Mouse (Mus musculus) urinary bladder, postnatal 36 days (tissue): Measurements from ENCODE around the gene Dpep1.
"Not testable (repeated sequence)": the region's sequence is repeated elsewhere in the genome, so short reads cannot be mapped to it uniquely, and the experiment has no call there.

Experiments
- DNase-seq, 2 experiments: peaks; one replicate each; pipeline ENCODE4 v3.0.0; 2022; ENCODE audit warnings: low spot score in 2 of 2, mixed read lengths in 1 of 2

Dpep1 gene

DNA sequence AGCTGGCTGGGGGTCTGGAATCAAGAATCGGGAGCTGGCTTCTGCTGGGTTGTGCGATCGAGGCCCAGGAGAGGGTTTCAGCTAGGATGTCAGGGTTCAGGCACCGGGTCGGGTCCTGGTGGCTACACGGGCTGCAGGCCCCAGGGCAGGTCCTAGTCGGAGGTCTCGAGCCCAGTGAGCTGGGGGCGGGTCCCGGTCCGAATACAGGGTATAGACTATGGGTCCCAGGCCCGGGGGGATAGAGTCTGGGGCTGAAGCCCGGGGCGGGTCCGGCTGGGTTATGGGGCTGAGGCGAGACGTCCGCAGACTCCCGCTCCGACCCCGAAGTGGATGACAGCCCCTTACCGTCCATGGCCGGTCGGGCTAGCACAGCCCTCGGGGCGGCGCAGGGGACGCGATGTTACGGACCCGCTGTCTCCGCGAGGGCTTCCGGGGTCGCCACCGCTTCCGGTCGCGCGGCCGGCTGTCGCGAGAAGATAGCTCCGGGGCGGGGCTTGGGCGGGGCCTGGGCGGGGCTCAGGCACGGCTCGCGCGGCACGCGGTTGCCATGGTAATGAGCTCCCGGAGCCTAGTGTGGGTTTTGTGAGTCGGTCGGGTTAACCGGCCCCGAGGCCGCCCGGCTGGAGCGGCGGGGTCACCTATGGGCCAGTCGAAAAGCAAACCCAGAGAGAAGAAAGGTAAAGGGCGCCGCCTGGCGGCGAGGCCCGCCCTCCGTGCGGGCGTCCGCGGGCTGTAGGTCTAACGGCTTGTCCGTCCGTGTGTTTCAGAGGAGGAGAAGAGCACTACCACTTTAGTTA lies 26.5 kb downstream of the Dpep1 start, which contains the start of the genes Chmp1a and Spata33:
Chmp1a (minus strand) TSS at position 443 of the 797 bp plus-strand sequence.
Spata33 (plus strand) TSS at position 512 of the 797 bp plus-strand sequence.
- peak; percentile 87 to 90 for DNase-seq

DNA sequence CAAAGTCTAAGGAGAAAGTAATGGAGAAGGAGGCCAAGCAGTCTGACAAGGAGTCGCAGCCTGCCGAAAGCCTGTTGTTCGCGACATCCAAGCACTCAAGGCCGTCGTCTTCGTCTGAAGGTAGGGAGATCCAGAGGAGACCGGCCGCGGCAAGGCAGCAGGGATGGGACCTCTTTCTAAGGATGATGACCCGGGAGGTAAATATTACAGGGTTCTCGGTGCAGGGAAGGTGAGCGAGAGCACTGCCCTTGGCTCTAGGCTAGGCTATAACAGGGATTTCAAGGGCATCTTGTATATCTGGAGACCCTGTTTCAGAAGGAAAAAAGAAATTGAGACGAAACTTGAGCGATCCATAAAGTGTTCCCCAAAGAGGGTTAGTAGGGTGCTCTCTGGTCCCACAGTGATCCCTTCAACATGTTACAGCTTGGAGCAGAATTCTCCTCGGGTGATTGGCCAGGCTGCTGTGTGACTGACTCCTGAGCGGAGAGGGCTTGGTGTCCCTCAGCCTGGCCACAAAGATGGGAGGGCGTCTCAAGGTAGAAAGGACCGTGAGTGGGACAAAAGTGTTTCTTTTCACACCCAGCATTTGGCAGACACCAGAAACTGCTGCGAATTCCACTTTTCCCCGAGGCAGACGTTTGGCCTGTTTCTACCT lies 27.2 kb downstream of the Dpep1 start:
- DNase-seq: no peak

DNA sequence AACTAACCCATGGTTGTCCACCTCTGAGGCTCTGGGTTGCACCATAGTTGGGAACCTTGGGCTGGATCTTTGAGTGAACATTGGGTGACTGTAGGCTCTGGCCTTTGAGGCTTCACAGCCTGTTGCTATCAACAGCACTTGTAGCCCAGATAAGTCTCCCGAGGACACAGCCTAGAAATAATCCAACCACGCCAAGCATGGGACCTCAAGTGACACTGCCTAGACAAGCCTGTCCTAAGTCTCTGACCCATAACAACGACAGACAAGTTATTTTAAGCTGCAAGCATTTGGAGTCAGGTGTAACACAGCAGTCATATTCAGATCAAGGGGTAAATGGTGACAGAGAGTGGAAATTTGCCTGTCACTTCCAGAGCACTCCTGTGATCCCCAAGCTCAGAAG lies 29.4 kb downstream of the Dpep1 start:
- DNase-seq: no peak

DNA sequence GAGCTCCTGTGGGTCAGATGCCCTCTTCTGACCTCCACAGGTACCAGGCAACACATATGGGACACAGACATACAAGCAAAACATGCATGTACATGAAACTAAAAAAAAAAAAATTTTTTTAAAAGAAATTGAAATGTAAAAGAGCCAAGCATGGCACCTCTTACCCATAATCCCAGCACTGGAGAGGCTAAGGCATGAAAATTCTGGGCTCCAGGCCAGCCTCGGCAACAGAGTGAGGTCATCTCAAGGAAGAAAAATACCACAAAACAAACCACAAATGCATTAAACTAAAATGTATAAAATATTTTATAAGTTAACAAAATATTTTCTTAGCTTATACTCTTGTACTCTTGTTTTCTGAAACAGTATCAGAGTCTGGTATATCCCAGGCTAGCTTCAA lies 34.9 kb downstream of the Dpep1 start:
- DNase-seq: no peak

DNA sequence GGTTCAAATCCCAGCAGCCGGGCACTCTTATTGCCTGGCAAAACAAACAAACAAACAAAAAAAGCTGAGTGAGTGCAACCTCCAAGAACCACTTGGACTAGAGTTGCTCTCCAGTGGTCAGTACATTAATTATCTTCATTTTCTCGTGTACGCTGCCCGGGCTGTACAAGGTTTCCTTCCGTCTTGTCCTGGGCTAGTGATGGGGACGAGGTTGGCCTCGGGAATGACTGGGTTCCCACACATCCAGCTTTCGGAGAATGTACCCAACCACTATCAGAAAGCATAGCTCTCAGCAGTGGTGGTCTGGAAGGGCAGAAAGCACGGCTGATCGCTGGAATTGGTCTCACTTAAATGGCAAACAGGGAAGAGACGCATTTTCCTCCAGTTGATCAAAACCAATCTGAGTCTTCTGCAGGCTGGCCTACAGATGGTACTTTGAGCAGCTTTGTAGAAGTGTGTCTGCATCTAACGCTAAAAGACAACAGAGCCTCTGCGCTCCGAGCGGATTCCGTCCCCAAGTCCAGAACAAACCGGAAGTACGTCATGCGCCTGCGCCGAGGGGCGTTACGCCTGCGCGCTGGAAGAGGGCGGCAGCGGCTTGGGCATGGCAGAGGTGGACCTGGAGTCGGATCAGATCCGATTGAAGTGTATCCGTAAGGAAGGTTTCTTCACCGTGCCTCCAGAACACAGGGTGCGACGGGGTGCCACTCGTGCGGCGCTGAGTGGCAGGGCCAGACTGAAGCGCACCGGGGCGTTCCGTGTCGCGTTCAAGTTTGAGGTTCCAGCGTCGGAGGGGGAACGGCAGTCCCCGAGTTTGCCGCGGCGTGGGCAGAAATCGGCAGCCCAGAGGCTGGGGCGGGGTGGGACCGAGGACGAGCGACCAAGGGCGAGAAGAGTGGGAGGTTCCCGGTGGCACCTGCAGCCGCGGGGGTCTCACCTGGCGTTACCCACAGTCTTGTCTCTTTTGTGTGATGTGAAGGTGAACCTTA lies 38.5 kb downstream of the Dpep1 start, which contains the start of gene Cdk10:
Cdk10 (plus strand) TSS at position 565 of the 989 bp plus-strand sequence.
- peak; percentile 91 to 95 for DNase-seq

DNA sequence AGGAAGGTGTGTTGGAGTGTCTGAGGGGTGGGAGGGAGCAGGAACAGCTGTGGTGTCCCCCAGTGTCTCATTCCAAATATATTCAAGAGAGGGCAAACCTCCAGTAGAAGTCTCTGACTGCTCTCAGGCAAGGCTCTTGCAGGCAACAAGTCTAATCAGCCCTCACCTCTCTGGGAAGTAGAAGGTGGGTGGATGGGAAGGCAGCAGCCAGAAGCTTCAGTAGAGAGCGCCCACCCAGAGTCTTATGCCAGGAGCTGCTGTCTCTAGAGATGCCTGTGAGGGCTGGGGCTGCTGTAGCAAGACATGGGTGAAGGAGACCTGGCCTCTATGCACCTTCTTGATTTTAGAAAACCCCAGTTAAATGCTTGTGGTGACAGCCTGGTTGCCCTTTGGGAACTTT lies 42.4 kb downstream of the Dpep1 start:
- no peak for DNase-seq

DNA sequence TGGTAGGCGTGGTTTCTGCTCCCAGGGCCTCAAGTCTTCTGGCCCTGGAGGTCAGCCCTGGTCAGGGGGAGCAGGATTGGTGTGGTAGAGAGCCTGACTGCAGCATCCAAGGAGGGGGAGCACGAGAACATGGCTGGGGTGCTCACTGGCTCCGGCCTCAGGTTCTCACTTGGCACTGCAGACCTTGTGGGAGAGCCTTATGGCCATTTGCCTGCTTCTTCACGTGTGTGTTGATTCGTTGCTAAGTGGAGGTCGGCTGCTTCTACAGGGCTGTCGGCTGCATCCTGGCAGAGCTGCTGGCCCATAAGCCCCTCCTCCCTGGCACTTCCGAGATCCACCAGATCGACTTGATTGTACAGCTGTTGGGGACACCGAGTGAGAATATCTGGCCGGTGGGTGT lies 44.3 kb downstream of the Dpep1 start:
- not testable (repeated sequence) for DNase-seq

DNA sequence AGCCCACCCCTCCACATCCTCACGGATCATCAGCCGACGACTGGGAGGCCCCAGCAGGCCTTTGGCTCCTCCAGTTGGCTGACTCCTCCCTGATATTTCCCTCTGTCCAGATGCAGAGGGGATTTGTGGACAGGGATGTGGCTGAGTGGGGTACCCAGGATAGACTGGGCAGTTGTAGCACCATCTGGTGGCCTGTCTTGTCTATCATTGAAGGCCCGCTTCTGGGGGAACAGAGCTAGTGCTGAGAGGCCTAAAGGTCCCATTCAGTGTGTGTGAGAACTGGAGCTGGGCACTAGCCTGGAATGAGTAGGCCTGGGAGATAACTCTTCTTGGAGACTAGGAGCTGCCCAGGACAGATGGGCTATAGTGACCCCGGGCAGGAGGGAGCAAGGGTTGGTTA lies 45.7 kb downstream of the Dpep1 start:
- DNase-seq: no peak

DNA sequence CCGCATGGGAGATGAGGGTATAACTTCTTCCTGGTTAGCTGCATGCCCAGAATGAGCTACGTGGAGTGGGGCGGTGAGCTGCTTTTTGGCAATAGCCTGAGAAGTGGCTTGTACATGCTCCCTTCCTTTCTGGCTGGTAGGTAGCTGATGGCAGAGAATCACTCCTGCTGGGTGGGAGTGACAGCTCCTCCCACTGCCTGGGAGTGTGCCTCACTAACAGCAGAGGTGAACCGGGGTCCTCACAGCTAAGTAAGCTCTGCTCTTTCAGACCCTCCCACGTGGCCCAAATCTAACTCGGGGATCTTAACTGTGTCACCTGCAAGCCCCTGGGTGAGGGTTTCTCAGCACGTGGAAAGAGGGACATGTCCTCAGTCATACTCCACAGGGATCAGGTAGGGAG lies 46.5 kb downstream of the Dpep1 start:
- DNase-seq: no peak

DNA sequence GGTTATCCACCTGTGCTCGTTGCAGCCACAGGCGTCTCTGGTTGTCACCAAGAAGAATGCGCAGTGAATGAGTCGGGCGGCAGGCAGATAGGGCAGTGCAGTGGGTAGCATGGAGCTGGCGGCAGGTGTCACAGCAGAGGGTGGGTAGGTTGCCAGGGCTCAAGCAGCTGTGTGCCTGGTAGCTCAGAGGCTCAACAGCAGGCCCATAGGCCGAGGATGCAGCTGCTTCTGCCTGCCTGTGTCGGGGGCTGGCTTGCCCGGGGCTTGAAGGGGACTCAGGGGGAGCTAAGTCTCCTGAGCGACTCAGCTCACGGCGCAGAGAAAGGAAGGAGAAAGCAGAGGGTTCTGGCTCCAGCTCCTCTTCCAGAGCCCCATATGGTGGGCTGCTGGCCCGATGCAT lies 47.3 kb downstream of the Dpep1 start:
- no peak for DNase-seq

DNA sequence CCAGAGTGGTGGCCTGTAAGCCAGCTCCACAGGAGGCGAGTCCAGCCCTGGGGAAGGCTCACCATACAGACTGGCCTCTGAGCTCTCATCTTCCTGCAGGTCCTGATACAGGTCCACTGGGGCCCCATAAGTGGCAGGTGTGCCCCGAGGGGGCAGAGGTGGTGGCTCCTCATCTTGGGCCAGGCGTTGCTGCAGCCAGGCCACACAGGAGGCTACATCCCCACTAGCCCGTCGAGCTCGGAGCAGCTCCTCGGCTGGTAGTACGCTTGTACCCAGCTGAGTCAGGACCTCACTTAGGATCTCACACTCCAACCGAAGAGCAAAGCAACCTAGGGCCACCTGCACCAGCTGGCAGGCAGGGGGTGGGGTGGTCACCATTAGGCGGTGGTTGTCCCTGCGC lies 47.7 kb downstream of the Dpep1 start:
- DNase-seq: no peak

DNA sequence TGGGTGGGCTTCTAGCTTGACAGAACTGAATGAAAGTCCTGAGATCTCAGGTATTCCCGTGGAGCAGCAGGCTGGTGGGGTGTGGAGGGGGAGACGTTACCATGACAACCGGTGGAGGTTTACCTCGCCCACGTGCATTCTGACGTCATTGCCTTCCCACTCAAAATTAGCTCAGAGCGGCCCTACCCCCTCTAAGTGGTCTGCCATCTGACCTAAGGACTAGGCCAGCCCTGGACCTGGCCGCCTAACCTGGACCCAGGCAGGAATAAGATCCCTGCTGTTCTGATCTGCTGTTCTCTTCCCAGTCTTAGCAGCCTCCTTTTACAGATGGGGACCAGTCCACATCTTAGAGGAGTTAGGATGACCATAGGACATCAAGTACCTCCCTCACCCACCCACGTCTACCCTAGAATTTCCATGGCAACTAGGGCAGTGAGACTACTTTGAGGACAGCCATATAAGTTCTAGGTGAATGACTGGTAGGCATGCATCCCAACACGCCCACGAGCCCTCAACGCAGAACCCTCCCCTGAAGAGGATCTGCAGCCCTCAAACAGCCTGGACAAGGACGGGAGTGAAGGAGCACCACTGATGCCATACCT lies 49.0 kb downstream of the Dpep1 start:
- DNase-seq: no peak

DNA sequence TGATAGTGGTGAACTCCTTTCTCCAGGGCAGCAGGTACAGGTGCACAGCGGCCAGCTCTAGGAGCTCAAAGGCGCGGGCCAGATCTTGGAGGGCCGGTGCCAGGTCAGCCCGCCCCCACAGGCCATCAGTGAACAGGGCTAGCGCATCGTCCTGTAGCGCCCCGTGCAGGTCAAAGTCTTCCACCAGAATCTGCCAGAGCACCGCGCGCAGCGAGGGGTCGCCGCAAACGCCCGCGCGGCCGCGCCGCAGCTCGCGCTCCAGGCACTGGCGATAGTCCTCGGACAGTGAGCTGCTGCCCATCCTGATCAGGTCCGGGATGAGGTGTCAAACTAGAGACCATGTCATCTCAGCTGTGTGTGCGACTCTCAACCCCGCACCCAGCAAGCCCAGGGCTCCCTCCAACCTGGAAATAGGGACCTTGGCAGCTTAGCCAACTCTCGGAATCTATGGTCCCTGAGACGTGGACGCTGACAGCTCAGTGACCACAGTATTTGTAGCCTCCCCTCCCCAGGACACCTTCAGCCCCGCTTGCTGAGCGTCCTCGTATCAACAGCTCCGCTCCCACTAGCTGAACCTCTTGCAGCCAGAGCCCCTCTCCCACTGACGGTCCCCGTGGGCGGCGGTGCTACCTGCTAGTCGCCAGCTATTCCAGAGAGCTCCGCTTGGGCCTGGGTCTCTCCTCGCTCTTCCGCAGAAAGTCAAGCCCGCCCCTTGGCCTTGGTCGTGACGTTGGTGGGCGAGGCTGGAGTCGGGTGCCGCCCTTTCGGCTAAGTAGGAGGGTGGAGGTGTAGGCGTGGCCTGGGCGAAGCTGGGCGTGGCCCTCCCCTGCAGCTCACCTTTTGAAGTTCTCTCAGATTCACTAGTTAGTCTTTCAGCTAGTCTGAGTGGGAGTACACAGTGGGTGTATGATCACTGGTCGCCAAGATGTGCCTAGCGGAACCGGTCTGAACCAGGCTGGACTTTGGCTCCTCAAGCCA lies 49.8 kb downstream of the Dpep1 start, which contains the start of gene Spata2l:
Spata2l (minus strand) TSS at position 714 of the 978 bp plus-strand sequence.
- peak; percentile 84 to 89 for DNase-seq

DNA sequence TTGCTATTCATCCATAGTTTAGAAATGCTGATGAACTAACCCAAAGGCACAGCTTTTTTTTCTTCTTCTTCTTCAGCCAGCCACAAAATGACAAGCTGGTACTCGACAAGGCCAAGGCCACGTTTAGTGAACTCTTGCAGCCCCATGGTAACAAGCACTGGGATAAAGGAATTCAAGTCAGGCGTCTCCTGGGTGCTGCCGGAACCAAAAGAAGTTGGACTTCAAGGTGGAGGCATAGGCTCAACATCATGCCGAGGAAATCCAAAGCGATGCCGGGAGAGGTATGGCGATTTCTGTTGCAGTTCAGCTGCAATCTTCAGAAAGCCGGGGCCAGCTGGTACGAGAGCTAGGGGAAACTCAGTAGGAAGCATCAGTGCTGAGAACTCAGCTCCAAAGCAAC lies 53.4 kb downstream of the Dpep1 start:
- DNase-seq: no peak

DNA sequence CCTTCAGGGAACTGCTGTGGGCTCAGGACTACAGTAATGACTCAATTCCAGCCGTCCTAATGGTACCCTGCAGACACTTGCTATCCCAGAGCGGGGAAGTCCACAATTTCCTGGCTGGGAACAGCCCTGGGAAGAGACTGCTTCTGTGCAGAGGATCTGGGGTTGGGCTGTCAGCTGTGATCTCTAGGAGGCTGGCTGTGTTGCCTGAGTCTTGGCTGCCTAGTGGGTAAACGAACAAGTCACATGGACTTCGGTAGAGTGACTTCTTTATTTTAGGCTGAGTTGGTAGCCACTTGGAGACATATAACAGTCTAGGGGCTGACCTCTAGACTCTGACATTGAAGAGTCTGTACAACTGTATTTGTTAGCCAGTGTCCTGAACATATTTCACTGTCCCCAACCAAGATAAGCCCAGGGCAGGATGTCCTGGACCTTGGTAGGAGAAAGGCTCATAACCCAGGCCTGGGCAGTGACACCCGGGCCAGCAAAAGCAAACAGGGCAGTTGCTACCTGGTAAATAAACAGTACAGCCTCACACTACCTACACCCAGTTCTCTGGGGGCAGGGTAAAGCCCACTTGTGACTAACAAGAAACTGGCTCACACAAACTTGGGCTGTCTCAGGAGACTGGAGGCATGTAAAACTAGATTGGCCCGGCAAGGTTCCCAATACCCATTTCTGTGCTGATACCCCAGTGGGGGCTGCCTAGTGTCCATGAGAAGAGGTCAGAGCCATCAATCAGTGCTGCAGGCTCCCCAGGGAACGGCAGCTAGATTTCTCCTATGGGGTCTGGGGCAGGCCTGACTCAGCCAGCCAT lies 56.3 kb downstream of the Dpep1 start:
- DNase-seq: no peak

DNA sequence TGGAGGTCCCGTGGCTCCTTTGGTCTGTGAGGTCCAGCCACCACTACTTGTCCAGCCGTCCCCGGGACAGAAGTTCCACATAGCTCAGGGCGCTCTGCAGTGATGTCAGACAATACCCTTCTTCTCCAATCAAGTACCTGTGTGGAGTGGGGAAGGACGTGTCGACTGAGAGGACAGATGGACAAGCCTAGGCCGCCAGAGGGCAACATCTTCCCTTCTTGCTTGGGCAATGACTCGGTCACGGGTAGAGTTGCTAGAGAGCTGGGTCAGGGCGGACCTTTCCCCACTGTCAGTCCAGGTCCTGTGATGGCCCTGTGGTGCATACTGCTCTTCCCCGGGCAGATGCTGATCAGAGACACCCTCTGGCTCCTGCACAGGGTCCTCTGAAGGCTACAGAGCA lies 57.0 kb downstream of the Dpep1 start:
- DNase-seq: no peak

DNA sequence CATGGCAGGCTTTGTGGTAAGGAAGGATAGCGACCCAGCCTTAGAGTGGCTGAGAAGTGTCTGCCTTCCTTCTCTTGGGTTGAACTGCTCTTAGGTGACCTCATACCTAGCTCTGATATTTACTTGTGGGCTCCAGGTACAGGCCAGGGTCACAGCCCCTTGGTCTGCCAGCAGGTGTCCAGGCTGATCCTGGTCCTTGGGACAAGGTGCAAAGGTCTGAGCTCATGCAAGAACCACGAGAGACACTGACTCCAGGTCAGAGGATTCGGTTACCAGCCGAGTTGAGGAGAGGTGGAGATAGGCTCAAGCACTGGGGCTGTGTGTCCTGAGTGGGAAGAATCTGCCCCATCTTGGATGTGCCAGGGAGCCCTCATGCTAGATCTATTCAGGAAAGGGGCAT lies 58.3 kb downstream of the Dpep1 start:
- DNase-seq: no peak

DNA sequence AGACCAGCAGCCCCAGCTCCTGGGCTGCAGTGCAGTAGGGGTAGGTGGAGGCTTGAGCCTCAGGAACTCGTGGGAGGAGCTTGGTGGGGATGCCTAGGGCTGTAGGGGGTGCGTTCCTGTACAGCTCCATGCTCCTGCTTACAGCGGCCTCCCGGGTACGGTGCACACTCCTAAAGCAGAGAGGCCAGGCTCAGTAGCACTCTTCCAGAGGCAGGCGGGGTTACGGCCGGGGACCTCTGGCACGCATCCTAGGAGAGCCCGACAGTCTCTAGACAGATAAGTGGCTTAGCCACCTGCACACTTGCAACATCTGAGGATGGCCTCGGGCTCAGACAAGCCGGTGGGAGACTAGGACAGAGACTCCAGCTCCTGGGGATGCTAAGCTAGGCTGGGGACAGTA lies 59.5 kb downstream of the Dpep1 start:
- no peak for DNase-seq

DNA sequence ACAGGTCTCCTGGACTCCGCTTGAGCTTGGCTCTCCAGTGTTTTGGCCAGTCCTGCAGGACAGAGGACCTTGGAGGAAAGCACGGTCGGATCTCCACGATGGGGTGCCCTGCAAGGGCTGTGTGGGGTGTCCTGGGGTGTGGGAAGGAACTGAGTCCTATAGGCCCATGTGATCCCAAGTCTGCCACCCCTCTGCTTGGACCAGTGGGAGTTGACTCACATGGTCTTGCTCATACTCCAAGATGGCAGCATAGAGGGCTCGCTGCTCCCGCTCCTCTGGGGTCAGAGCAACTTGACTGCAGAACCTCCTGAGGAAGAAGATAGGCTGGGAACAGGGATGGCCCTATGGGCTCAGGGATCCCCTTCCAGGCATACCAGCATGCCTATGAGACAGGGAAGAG lies 61.7 kb downstream of the Dpep1 start:
- DNase-seq: no peak
